Mouse (Mus musculus) forebrain, embryonic 15.5 days (tissue): Measurements from ENCODE around the gene Cep126. TPM values are rescaled to one million over a fixed set of nuclear protein-coding genes. Genes with fewer than 3 reads are reported as not detected.

Experiments
- ATAC-seq: fragments of 200-750 bp; cut with Nextera tagmentation; replicated peaks from 2 replicates; pipeline ENCODE4 v1.8.0; 2017; ENCODE audit warnings: mild to moderate bottlenecking, moderate TSS enrichment, moderate library complexity
- H3K27ac ChIP-seq: fragments of 300-500 bp; sonication (generic); replicated peaks from 2 replicates; pipeline ENCODE4 v1.5.1; 2015; ENCODE audit warnings: mild to moderate bottlenecking, inconsistent platforms
- H3K27me3 ChIP-seq: fragments of 300-500 bp; sonication (generic); 2 replicates; pipeline ENCODE4 v1.6.1; 2015; ENCODE audit warnings: inconsistent platforms
- H3K36me3 ChIP-seq: fragments of 300-500 bp; sonication (generic); 2 replicates; pipeline ENCODE4 v1.6.1; 2015; ENCODE audit warnings: mild to moderate bottlenecking, inconsistent platforms
- H3K4me1 ChIP-seq: fragments of 300-500 bp; sonication (generic); 2 replicates; pipeline ENCODE4 v1.6.1; 2015; ENCODE audit warnings: inconsistent platforms
- H3K4me2 ChIP-seq: fragments of 300-500 bp; sonication (generic); replicated peaks from 2 replicates; pipeline ENCODE4 v1.6.1; 2015; ENCODE audit warnings: mild to moderate bottlenecking, inconsistent platforms
- H3K4me3 ChIP-seq: fragments of 300-500 bp; sonication (generic); 2 replicates; pipeline ENCODE4 v1.5.1; 2015; ENCODE audit warnings: mild to moderate bottlenecking, inconsistent platforms
- H3K9ac ChIP-seq: fragments of 300-500 bp; sonication (generic); replicated peaks from 2 replicates; pipeline ENCODE4 v1.6.1; 2015; ENCODE audit warnings: mild to moderate bottlenecking, inconsistent platforms
- H3K9me3 ChIP-seq: fragments of 300-500 bp; sonication (generic); 2 replicates; pipeline ENCODE4 v1.6.1; 2016; ENCODE audit warnings: inconsistent platforms
- WGBS: fragments of 180-500 bp; shearing (Covaris S2); methylation state at CpG from one replicate; pipeline ENCODE4 v1.1.7; 2015; ENCODE audit warnings: mixed read lengths; 5-methylcytosine and 5-hydroxymethylcytosine counted together
- polyA plus RNA-seq: library from polyadenylated mRNA; unstranded; fragments of >200 nt; fragmentation: Nextera tagmentation; extraction: Ambion mirVana; gene quantifications from 2 replicates; pipeline ENCODE4 v1.2.1, GENCODE M21; 2015

The Cep126 gene
- 3.0 and 3.3 TPM in 2 replicates for polyA plus RNA-seq

GRCm38 (mm10) chr9:8134117-8134574 is at the start of gene Cep126:
TSS of gene Cep126 (minus strand) at chr9:8134294.
- H3K27ac ChIP-seq: no peak within 1 kb of the TSS
- WGBS: under 1% methylated on average over 71 of the region's 72 CpGs
- H3K4me2 ChIP-seq: peak within 1 kb of the TSS; percentile 52
- H3K4me1 ChIP-seq: peaks cover 9% of the 10 kb centered on the region
- H3K36me3 ChIP-seq: no peaks in the 10 kb centered on the region
- no peaks in the 10 kb centered on the region for H3K9me3 ChIP-seq
- peak; percentile 99 for ATAC-seq
- peak within 1 kb of the TSS; percentile 70 for H3K4me3 ChIP-seq
- H3K27me3 ChIP-seq: no peaks in the 10 kb centered on the region
- H3K9ac ChIP-seq: peak within 1 kb of the TSS; percentile 47

DNA sequence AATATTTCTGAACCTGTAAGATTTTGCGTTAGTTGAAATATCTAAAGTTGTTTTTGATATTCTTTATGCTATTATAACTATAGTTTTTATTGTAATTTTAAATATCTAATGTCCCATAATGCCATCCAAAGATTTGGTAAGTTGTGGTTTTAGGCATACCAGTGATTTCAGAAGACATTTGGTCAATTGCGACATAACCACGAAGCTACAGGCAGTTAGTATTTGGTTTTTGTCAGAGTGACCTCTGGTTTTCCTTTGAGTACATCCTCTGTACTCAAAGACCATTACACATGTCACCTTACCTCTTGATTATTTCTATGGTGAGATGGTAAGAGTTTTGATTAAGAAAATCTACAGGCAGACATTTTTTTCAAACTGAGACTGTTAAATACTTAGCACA is 45.5 kb upstream of the Cep126 start:
- no peaks in the 10 kb centered on the region for H3K4me1 ChIP-seq
- H3K9me3 ChIP-seq: no peaks in the 10 kb centered on the region
- no peak overlapping the region for H3K9ac ChIP-seq
- H3K27me3 ChIP-seq: no peaks in the 10 kb centered on the region
- H3K4me3 ChIP-seq: no peak overlapping the region
- WGBS: 93% methylated on average over 3 of the region's 3 CpGs
- no peak overlapping the region for H3K27ac ChIP-seq
- no peaks in the 10 kb centered on the region for H3K36me3 ChIP-seq
- no peak overlapping the region for H3K4me2 ChIP-seq
- ATAC-seq: no peak

DNA sequence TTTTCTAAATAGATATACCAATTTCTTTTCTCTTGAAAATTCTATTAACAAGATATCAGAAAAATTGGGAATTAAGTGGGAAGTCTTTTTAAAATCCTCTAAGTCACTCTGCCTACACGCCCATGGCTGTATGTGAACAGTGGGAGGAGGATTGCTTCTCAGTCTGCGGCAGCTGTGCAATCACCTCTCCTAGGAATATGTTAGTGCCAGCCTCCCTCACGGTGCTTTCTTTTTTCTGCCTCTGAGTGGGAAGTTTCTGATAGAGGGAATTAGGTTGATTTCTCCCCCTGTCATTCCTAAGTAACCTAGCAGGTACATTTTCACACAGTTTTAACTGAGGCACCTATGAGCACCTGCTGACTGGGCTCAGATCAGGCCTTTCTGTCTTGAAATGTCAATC is 43.0 kb upstream of the Cep126 start:
- Histone ChIP-seq H3K27ac (no peak overlapping the region), H3K4me2 (no peak overlapping the region), H3K4me1 (no peaks in the 10 kb centered on the region), H3K9ac (no peak overlapping the region), H3K4me3 (no peak overlapping the region), H3K9me3 (no peaks in the 10 kb centered on the region), H3K36me3 (no peaks in the 10 kb centered on the region), H3K27me3 (no peaks in the 10 kb centered on the region)
- no peak for ATAC-seq
- 76% methylated on average over 3 of the region's 3 CpGs for WGBS

DNA sequence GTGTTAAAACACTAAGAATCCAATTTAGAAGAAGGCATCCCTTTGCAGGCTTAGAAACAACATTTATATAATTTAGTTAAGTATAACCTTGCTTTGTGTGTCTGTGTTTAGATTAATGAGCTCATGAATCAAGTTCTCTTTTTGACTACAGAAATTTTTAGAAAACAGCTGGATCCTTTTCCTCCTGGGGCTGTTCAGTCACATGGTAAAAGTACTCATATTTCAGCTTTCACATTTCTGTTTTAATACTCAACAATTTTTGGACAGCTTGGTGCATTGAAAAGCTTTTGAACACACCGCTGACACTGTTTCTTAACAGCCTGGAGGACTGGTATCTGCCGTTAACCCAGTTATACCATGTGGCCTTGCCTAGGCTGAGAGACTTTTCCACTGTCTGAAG is 22.9 kb upstream of the Cep126 start:
- no peaks in the 10 kb centered on the region for H3K27me3 ChIP-seq
- H3K4me3 ChIP-seq: no peak overlapping the region
- no peak overlapping the region for H3K27ac ChIP-seq
- H3K9ac ChIP-seq: no peak overlapping the region
- 93% methylated on average over 2 of the region's 2 CpGs for WGBS
- H3K36me3 ChIP-seq: no peaks in the 10 kb centered on the region
- ATAC-seq: no peak
- H3K4me1 ChIP-seq: no peaks in the 10 kb centered on the region
- H3K4me2 ChIP-seq: no peak overlapping the region
- no peaks in the 10 kb centered on the region for H3K9me3 ChIP-seq

- Histone ChIP-seq H3K4me1 (peaks cover 3% of the 10 kb centered on the region), H3K4me3 (no peak overlapping the region), H3K27me3 (no peaks in the 10 kb centered on the region), H3K27ac (no peak overlapping the region), H3K9ac (no peak overlapping the region), H3K36me3 (no peaks in the 10 kb centered on the region), H3K4me2 (no peak overlapping the region), H3K9me3 (no peaks in the 10 kb centered on the region)
- 85% methylated on average over 1 of the region's 1 CpGs for WGBS
- no peak for ATAC-seq
Measured at GRCm38 (mm10) chr9:8139501-8139900, 5.4 kb upstream of the Cep126 start.

DNA sequence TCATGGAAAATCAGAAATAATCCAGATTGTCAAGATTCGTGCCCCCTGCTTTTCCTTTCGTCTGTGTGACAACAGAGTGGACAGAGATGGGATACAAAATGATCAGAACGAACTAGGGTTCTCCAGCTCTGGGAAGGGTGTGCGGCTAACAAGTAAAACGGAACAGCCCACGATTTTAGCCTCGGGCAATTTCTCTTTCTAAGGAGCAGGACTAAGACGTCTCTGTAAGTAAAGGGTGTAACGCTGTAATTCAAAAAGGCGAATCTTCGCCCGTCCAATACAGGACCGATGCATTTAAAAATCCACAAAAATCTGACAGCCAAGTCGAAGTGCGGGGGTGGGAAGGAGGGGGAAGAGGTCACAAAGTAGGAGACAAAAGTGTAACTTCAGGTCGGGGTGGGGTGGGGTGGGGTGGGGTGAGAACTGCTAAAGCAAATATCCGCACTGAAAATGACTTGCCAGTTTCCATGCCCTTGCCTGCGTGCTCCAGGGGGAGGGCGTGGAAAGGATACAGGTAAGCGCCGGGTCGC is 443 bp downstream of the Cep126 start:
- Histone ChIP-seq H3K4me1 (peaks cover 9% of the 10 kb centered on the region), H3K4me2 (peak overlapping the region; percentile 52), H3K9me3 (no peaks in the 10 kb centered on the region), H3K4me3 (peak overlapping the region; percentile 70), H3K27me3 (no peaks in the 10 kb centered on the region), H3K9ac (peak overlapping the region; percentile 47), H3K27ac (no peak overlapping the region), H3K36me3 (no peaks in the 10 kb centered on the region)
- peak; percentile 24; the same call in 1 of the 2 replicates for ATAC-seq
- 2% methylated on average over 22 of the region's 22 CpGs for WGBS

DNA sequence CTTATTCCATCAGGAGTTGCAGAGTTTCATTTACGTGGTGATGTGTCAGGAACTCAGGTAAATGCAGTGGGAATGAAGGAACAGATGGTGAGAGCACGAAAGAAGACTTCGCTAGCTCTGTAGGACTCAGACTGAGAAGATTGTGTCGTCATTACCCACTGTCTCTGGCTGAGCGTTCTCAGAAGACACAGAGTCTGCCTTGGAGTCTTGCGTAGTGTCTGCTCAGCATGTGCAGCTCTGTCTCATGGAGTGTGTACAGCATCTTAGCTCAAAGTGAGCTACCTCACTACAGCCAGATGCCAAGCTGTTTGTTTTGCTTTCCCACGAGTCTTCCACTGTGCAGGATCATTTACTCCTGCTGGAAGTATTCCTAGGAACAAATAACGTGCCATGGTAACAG is 10.6 kb downstream of the Cep126 start:
- no peaks in the 10 kb centered on the region for H3K9me3 ChIP-seq
- no peak for ATAC-seq
- WGBS: 85% methylated on average over 8 of the region's 8 CpGs

GRCm38 (mm10) chr9:8114516-8114915 is 19.6 kb downstream of the Cep126 start:
- no peak for ATAC-seq
- no peak overlapping the region for H3K27ac ChIP-seq
- H3K36me3 ChIP-seq: no peaks in the 10 kb centered on the region
- H3K27me3 ChIP-seq: no peaks in the 10 kb centered on the region
- no peaks in the 10 kb centered on the region for H3K9me3 ChIP-seq
- no peak overlapping the region for H3K9ac ChIP-seq
- H3K4me3 ChIP-seq: no peak overlapping the region
- no peaks in the 10 kb centered on the region for H3K4me1 ChIP-seq
- 98% methylated on average over 5 of the region's 5 CpGs for WGBS
- H3K4me2 ChIP-seq: no peak overlapping the region

More for the DNA sequence above, 10.6 kb downstream of the Cep126 start:
- no peaks in the 10 kb centered on the region for H3K36me3 ChIP-seq
- H3K27me3 ChIP-seq: no peaks in the 10 kb centered on the region
- H3K4me3 ChIP-seq: no peak overlapping the region
- no peak overlapping the region for H3K4me2 ChIP-seq
- H3K27ac ChIP-seq: no peak overlapping the region
- no peak overlapping the region for H3K9ac ChIP-seq
- H3K4me1 ChIP-seq: no peaks in the 10 kb centered on the region

GRCm38 (mm10) chr9:8103050-8103449 is 31.0 kb downstream of the Cep126 start:
- Histone ChIP-seq H3K27me3 (no peaks in the 10 kb centered on the region), H3K9me3 (no peaks in the 10 kb centered on the region), H3K4me3 (no peak overlapping the region), H3K36me3 (no peaks in the 10 kb centered on the region), H3K4me2 (no peak overlapping the region), H3K4me1 (no peaks in the 10 kb centered on the region), H3K9ac (no peak overlapping the region), H3K27ac (no peak overlapping the region)
- 92% methylated on average over 4 of the region's 4 CpGs for WGBS
- no peak for ATAC-seq

DNA sequence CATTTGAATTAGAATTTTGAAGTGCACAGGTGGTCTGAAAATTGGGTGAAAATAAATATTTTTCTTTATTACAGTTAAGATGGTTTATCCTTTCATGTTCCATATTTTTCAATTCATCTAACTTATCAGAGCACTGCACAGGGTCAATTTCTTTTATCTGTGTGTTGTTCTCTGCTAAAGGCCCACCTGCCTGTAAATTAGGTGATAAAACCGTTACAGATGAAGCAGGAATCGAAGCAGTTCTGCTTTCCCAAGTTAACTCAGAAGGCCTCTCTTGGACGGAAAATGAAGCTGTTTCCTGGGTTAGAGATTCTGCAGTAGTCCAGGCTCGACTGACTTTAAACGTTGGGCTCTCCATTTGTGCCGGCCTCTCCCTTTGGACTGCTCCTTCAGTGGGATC is 33.1 kb downstream of the Cep126 start:
- no peak overlapping the region for H3K9ac ChIP-seq
- no peaks in the 10 kb centered on the region for H3K4me1 ChIP-seq
- no peaks in the 10 kb centered on the region for H3K36me3 ChIP-seq
- no peak overlapping the region for H3K4me3 ChIP-seq
- WGBS: 90% methylated on average over 6 of the region's 6 CpGs
- ATAC-seq: no peak
- no peak overlapping the region for H3K27ac ChIP-seq
- no peak overlapping the region for H3K4me2 ChIP-seq
- no peaks in the 10 kb centered on the region for H3K9me3 ChIP-seq
- no peaks in the 10 kb centered on the region for H3K27me3 ChIP-seq

GRCm38 (mm10) chr9:8078882-8079281 is 55.2 kb downstream of the Cep126 start:
- H3K9ac ChIP-seq: no peak overlapping the region
- no peak overlapping the region for H3K27ac ChIP-seq
- no peaks in the 10 kb centered on the region for H3K27me3 ChIP-seq
- H3K4me3 ChIP-seq: no peak overlapping the region
- no peaks in the 10 kb centered on the region for H3K36me3 ChIP-seq
- no peak overlapping the region for H3K4me2 ChIP-seq
- WGBS: 85% methylated on average over 5 of the region's 5 CpGs
- no peaks in the 10 kb centered on the region for H3K4me1 ChIP-seq
- no peak for ATAC-seq
- H3K9me3 ChIP-seq: no peaks in the 10 kb centered on the region

DNA sequence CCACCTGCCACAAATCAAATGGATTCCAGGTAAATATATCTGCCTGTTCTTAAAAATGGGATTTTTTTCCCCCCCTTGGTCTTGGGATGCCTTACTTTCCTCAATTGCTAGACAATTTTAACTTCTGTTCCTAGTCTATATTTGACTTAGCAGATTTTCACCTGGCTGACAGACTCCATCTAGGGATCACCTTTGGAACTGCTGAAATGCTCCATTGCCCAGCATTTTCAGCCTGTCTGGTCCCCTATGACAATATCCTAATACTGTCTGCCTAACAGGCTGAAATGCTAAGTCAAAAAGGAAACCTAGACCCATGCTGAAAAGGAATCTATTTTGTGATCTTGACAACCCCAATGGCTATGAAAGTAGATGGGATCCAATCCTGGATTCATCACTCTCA is 59.7 kb downstream of the Cep126 start:
- H3K27me3 ChIP-seq: no peaks in the 10 kb centered on the region
- no peaks in the 10 kb centered on the region for H3K4me1 ChIP-seq
- no peak overlapping the region for H3K4me2 ChIP-seq
- ATAC-seq: no peak
- H3K27ac ChIP-seq: no peak overlapping the region
- H3K9me3 ChIP-seq: no peaks in the 10 kb centered on the region
- no peaks in the 10 kb centered on the region for H3K36me3 ChIP-seq
- no peak overlapping the region for H3K9ac ChIP-seq
- no peak overlapping the region for H3K4me3 ChIP-seq

GRCm38 (mm10) chr9:8073203-8073755 is 60.8 kb downstream of the Cep126 start:
- H3K4me3 ChIP-seq: no peak overlapping the region
- H3K36me3 ChIP-seq: no peaks in the 10 kb centered on the region
- no peaks in the 10 kb centered on the region for H3K4me1 ChIP-seq
- H3K27ac ChIP-seq: no peak overlapping the region
- H3K4me2 ChIP-seq: no peak overlapping the region
- ATAC-seq: no peak
- H3K9me3 ChIP-seq: no peaks in the 10 kb centered on the region
- no peak overlapping the region for H3K9ac ChIP-seq
- 98% methylated on average over 3 of the region's 3 CpGs for WGBS
- H3K27me3 ChIP-seq: no peaks in the 10 kb centered on the region
